Mouse (Mus musculus) monocyte, adult 5-6 weeks (primary cell): ENCODE data around the gene Sept12. TPM values are rescaled to one million over a fixed set of nuclear protein-coding genes. Genes with fewer than 3 reads are reported as not detected.
A peak's percentile ranks its signal among the peaks of the same experiment; 100 is the strongest.

Experiments
- ATAC-seq: fragments of 153-309, 156-312 bp; replicated peaks from 2 replicates; pipeline ENCODE4 v1.8.0; 2017; ENCODE audit warnings: mild to moderate bottlenecking; ENCODE audit not compliant: low TSS enrichment, insufficient number of reproducible peaks, severe bottlenecking, poor library complexity, low FRiP score
- total RNA-seq: library from RNA; stranded (forward); fragments of 200-1000, 200-491, 200-594 nt; gene quantifications from 3 replicates; pipeline ENCODE4 v1.2.3, GENCODE M21; 2017

The Sept12 gene
- total RNA-seq, 1 experiment from 2014 or later: not detected

DNA sequence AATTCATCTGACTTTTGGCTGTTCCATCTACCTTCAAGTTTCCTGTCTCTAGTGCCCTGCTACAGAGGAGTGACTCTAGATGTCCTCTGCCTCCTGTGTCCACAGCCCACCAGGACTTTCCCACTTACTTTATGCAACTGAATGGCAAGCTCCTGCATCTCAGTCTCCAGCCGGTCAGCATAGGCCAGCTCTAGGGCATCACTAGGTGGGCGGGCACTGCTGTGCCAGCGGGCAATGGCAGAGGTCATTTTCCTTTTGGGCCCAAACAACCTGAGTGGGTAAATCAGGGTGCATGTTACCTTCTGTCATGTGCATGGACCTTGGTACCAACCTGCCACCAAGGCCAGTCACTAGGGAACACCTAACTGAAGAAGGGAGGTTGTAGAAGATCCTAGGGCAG lies 54.2 kb downstream of the Sept12 start:
- no peak for ATAC-seq

DNA sequence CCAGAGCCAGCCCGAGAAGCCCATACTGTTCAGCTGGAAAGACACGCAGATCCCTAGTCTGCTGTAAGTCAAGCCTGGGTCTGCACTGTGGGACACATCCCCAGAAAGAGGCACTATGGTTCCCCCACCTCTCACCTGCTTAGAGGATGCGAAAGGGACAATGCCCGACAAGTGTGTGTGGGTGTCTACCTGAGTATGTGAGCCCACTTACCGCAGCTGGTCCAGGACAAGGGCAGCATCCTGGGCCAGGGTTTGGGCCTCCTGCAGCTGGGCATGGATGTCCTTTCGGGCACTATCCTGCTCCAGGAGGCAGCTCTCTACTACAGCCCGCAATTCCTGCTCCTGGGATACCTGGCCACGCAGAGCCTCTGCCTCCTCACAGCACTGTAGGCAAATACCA lies 54.8 kb downstream of the Sept12 start:
- ATAC-seq: no peak

DNA sequence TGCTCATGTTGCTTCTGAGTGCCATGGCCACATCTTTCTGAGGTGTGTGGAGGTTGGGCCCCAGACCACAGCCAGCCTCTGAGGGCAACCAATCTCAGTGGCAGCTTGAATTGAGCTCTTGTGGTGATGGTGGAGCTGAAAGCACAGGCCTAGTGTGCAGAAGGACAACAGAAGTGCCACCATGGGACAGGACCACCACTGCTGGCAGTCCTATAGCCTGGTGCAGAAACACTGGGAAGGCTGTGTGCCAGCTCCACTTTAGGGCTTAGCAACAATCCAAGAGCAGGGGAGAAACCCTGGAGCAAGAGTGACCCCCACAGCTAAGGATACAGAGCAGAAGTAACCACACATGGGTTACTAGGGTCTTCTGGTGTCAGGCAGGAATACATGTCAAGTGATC lies 56.6 kb downstream of the Sept12 start:
- no peak for ATAC-seq

DNA sequence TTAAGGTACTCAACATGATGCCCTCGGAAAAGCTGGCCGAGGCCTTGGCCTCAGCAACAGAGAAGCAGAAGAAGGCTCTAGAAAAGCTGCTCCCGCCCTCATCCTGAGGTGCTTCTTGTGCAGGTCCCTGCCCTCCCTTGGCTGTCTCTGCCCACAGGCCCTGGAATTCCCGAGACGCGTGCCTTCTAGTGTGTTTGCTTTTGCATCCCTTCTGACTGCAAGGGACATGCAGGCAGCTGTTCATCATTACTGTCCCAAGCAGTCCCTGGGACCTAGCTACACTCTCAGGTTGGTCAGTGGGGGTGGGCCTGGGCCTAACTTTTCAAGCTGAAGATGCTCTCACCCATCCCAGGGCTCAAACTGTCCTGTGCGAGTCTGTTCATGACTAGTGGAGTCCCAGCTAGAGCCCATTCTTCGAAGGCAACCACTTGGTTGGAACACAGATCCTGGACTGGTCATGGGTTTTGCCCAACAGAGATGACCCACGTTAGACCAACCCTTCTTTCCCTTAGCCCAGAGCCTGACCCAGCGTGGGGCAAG lies 57.3 kb downstream of the Sept12 start:
- ATAC-seq: no peak

DNA sequence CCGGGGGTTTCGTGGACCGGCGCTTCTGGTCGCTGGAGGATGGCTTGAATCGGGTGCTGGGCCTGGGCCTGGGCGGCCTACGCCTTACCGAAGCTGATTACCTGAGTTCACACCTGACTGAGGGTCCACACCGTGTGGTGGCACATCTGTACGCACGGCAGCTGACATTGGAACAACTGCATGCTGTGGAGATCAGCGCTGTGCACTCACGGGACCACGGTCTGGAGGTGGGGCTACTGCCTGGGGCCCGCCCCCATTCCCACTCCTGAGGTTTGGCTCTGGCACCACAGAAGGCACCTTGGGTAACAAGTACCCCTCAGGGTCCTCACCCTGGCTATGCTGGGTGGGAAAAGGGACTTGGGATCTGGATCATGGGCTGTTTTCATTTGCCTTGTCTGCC lies 58.2 kb downstream of the Sept12 start:
- 0 out of 2 replicates have a peak, but pooled peaks have one; percentile 6 for ATAC-seq

DNA sequence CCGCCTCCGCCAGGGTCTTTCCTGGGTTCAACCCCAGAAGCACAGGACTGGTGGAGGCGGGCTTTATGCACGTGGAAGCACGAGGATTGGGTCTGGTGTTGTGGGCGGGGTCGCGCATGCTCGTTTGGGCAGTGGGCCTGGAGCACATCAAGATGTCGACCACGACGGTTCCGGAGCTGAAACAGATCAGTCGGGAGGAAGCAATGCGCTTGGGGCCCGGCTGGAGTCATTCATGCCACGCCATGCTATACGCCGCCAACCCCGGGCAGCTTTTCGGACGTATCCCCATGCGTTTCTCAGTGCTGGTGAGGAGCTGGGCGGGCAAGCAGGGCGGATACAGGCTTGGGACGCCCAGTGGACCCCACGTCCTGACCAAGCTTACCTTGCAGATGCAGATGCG lies 58.7 kb downstream of the Sept12 start:
- ATAC-seq: peak; percentile 90

DNA sequence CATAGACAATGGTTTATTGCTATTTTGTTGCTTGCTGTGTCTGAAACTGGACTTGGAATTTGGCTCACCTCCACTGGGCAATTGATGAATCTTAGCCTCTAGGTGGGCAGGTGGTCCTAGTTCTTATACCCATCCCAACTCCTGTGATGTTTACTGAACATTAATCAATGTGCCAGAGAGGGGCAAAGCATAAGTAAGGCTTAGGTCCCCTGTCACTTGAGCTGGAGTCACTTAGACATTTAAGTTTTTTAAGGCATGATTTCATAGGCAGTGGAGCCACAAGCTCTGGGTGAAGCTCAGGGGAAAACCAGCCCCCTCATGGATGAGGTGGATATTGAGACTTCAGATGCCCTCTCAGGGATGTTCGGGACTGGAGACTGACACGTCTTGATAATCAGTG lies 59.2 kb downstream of the Sept12 start, which contains the start of gene Nudt16l1:
Gene Nudt16l1, plus strand, starts transcription at position 301 of the 400 bp plus-strand sequence.
- no peak for ATAC-seq

DNA sequence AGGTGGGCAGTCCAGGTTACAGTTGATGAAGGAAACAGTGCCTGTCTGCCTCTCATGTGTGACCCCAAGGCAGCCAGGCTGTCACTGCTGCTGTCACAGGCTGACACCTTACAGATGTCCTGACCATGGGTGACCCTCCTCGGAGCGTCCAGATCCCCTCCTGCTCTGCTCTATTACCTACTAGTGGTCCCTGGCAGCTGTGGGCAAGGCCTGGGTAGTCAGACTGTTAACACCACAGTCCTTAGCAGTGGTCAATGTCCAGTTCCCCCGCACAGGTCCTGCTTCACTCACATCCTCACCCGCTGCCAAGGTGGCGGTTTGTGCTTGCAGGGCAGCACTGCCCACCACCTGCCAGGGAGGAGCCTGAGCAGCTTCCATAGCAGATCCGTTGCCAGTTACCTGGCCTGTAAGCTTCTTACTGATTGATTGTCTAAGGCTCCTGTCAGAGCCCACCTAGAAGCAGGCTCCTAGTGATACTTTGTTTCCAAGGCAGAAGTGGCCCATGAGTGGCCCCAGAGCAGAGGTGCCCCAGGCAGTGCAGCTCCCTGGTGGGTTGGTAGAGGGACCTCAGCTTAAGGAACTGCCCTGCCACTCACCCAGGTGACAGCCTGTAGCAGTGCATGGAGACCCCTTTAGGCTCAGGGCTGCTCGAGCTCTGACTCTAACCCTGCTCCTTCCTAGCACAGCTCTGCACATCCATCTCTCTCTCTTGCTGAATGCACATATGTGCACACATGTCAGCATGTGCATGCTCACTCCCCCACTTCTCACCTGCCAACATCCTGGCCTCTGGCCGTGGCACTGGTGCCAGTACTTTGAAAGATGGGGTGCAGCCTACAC lies 60.1 kb downstream of the Sept12 start:
- ATAC-seq: no peak

Other genes starting within 250 kb of the Sept12 start
- 14.5 to 29.4 TPM (median 16.6 TPM) in 3 replicates for gene Cdip1, start 207.6 kb downstream of the Sept12 start, total RNA-seq
- 1.3 TPM in 1 of 3 replicates, not detected in the others for gene 4930562C15Rik, start 162.4 kb downstream of the Sept12 start, total RNA-seq
- gene Ubald1, start 117.5 kb downstream of the Sept12 start, total RNA-seq: 11.3 to 32.6 TPM (median 13.8 TPM) in 3 replicates
- gene Mgrn1, start 111.6 kb downstream of the Sept12 start, total RNA-seq: 29.3 to 42.2 TPM (median 41.6 TPM) in 3 replicates
- 12.0 to 18.7 TPM (median 17.1 TPM) in 3 replicates for gene Nudt16l1, start 59.1 kb downstream of the Sept12 start, total RNA-seq
- gene Anks3, start 33.6 kb downstream of the Sept12 start, total RNA-seq: 54.3 to 76.7 TPM (median 64.0 TPM) in 3 replicates
- gene Smim22, start 9.4 kb upstream of the Sept12 start, total RNA-seq: not detected in 3 replicates
- 16.4 to 45.3 TPM (median 35.2 TPM) in 3 replicates for gene Rogdi, start 15.7 kb upstream of the Sept12 start, total RNA-seq
- gene Glyr1, start 52.0 kb upstream of the Sept12 start, total RNA-seq: 129 to 168 TPM (median 139 TPM) in 3 replicates
- 55.2 to 74.4 TPM (median 61.2 TPM) in 3 replicates for gene Ubn1, start 52.2 kb upstream of the Sept12 start, total RNA-seq
- gene Ppl, start 134.6 kb upstream of the Sept12 start, total RNA-seq: 0.29 to 0.78 TPM (median 0.53 TPM) in 3 replicates
- 0.19 TPM in 1 of 3 replicates, not detected in the others for gene Sec14l5, start 149.3 kb upstream of the Sept12 start, total RNA-seq
- gene Nagpa, start 206.2 kb upstream of the Sept12 start, total RNA-seq: 66.9 to 77.6 TPM (median 67.0 TPM) in 3 replicates
- not detected in 3 replicates for gene AU021092, start 224.4 kb upstream of the Sept12 start, total RNA-seq
- gene Alg1, start 235.8 kb upstream of the Sept12 start, total RNA-seq: 22.9 to 28.0 TPM (median 23.8 TPM) in 3 replicates